Mouse (Mus musculus): ENCODE measurements around the gene St3gal6. TPM values are rescaled to one million over a fixed set of nuclear protein-coding genes. Genes with fewer than 3 reads are reported as not detected.

Gene St3gal6
- polyA plus RNA-seq, 1 experiment from 2014 or later: 10.8 TPM

DNA sequence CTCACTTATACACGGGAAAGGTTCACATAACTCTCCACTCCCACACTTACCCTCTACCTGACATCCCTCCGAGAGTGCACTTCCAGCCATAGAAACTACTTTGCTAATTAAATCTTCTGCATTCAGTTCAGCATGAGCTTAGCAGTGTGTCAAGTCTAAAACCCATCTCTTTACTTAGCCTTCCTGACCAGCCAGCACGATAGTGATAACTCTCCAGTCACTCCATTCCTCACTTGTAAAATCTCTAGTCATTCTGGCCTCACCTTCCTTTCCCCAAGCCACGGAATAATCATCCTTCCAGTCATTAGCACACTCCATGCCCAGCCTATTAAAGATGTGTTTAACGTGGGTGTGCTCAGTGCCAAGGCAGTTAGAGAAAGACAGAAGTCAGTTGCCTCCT lies 9.7 kb upstream of the St3gal6 start:
- WGBS: 70% methylated on average over 5 of the region's 5 CpGs
- peaks cover 7% of the 10 kb centered on the region for H3K4me1 ChIP-seq
- no peak overlapping the region for H3K27ac ChIP-seq
- no peaks in the 10 kb centered on the region for H3K9me3 ChIP-seq (replicated peaks)
- H3K4me3 ChIP-seq: no peak overlapping the region
- no peaks in the 10 kb centered on the region for H3K27me3 ChIP-seq (ENCODE audit: low read depth, poor library complexity, severe bottlenecking)
- DNase-seq (ENCODE audit: low spot score): no peak
- H3K36me3 ChIP-seq: no peaks in the 10 kb centered on the region

- H3K4me1 ChIP-seq: peaks cover 7% of the 10 kb centered on the region
- no peaks in the 10 kb centered on the region for H3K9me3 ChIP-seq (replicated peaks)
- 86% methylated on average over 2 of the region's 2 CpGs for WGBS
- no peak overlapping the region for H3K4me3 ChIP-seq
- no peaks in the 10 kb centered on the region for H3K27me3 ChIP-seq (ENCODE audit: low read depth, poor library complexity, severe bottlenecking)
- no peaks in the 10 kb centered on the region for H3K36me3 ChIP-seq
- DNase-seq (ENCODE audit: low spot score): no peak
- H3K27ac ChIP-seq: no peak overlapping the region
Measured at GRCm38 (mm10) chr16:58533254-58533653, 9.2 kb upstream of the St3gal6 start.

DNA sequence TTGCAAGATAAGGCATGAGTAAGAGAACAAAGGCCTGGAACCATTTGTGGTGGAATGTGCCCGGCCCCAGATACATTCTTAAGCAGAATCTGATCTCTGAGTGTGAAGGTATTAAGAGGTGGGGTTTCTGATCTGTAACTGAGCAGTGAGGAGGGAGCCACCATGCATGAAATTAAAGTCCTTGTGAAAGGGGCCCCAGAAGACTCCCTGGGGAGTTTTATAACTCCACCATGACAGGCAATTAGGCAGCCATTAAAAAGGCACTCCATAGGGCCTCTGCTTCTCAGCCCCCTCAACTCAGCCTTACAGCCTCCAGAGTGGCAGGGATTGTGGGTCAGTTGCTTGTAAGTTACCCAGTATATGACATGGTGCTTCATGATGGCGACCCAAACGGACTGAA lies 8.5 kb upstream of the St3gal6 start:
- H3K4me1 ChIP-seq: peaks cover 7% of the 10 kb centered on the region
- no peaks in the 10 kb centered on the region for H3K36me3 ChIP-seq
- no peak overlapping the region for H3K27ac ChIP-seq
- no peaks in the 10 kb centered on the region for H3K27me3 ChIP-seq (ENCODE audit: low read depth, poor library complexity, severe bottlenecking)
- no peak for DNase-seq (ENCODE audit: low spot score)
- 54% methylated on average over 3 of the region's 3 CpGs for WGBS
- no peak overlapping the region for H3K4me3 ChIP-seq
- no peaks in the 10 kb centered on the region for H3K9me3 ChIP-seq (replicated peaks)

GRCm38 (mm10) chr16:58527817-58528216 lies 3.8 kb upstream of the St3gal6 start:
- no peak for DNase-seq (ENCODE audit: low spot score)
- Histone ChIP-seq H3K4me1 (peaks cover 10% of the 10 kb centered on the region), H3K36me3 (no peaks in the 10 kb centered on the region), H3K27ac (no peak overlapping the region), H3K27me3 (ENCODE audit: low read depth, poor library complexity, severe bottlenecking) (no peaks in the 10 kb centered on the region), H3K9me3 (replicated peaks) (0 out of 2 replicates have a peak, but pooled peaks cover 5% of the 10 kb centered on the region), H3K4me3 (no peak overlapping the region)
- WGBS: 73% methylated on average over 5 of the region's 5 CpGs

GRCm38 (mm10) chr16:58526729-58527128 lies 2.7 kb upstream of the St3gal6 start:
- DNase-seq (ENCODE audit: low spot score): no peak
- Histone ChIP-seq H3K36me3 (no peaks in the 10 kb centered on the region), H3K27ac (no peak overlapping the region), H3K4me1 (peaks cover 13% of the 10 kb centered on the region), H3K4me3 (no peak overlapping the region), H3K27me3 (ENCODE audit: low read depth, poor library complexity, severe bottlenecking) (no peaks in the 10 kb centered on the region), H3K9me3 (replicated peaks) (0 out of 2 replicates have a peak, but pooled peaks cover 5% of the 10 kb centered on the region)
- WGBS: 89% methylated on average over 6 of the region's 6 CpGs

DNA sequence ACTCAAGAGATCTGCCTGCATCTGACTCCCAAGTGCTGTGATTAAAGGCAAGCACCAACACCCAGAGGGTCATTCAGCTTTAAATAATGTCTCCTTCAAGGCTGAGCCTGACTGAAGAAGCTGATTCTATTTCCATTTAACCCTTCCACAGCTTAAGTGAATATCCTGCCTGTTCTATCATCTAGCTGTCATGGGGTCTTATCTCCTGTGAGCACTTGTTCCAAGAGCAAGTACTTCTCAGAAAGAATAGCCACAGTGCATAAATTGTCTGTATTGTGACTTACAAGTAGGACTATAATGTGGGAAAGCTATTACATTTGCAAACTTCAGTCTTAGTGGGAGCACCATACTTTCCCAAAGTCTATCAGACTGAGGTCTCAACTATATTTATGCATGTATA lies 1.8 kb upstream of the St3gal6 start:
- Histone ChIP-seq H3K4me1 (peaks cover 13% of the 10 kb centered on the region), H3K27me3 (ENCODE audit: low read depth, poor library complexity, severe bottlenecking) (no peaks in the 10 kb centered on the region)

DNA sequence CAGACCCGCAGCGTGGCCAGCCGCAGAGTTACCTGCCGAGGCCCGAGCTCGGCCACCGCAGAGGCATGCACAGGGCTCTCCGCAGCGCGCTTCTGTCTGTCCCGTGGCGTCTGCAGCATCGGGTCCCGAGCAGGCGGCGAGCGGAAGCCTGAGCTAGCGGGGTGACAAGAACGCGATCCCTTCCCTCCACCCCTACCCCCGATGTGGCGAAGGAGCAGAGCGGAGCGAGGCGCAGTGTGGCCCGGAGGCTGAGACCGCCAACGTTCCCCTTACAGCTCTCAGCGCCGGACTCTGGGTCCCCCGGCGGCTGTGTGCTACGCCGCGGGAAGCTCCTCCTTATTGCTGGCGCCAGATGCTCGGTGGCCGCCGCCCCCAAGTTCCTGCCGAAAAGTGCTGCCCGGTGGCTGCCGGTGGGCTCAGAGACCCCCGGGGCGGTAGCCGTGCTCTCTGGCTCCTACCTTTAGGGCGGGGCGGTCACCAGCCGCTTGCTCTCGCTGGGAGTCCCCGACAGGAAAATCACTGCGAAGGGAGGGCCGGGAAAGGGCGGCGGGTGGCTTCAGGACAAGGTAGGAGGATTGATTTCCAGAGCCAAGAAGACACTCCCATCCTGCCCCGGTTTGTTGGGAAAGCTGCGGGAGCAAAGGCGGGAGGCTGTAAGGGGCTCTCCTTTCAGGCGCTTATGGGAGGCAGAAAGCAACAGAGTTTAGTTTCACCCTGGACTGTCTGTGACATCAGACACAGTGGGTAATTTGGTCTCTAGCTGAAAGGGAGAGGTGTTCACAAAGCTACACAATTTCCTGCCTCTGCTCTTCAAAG lies 791 bp downstream of the St3gal6 start:
- peak overlapping the region; percentile 93 for H3K27ac ChIP-seq
- peaks cover 24% of the 10 kb centered on the region for H3K4me1 ChIP-seq
- DNase-seq (ENCODE audit: low spot score): peak; percentile 81
- H3K36me3 ChIP-seq: no peaks in the 10 kb centered on the region
- 0 out of 2 replicates have a peak, but pooled peaks cover 5% of the 10 kb centered on the region for H3K9me3 ChIP-seq (replicated peaks)
- H3K4me3 ChIP-seq: peak overlapping the region; percentile 83
- under 1% methylated on average over 57 of the region's 58 CpGs for WGBS
- H3K27me3 ChIP-seq (ENCODE audit: low read depth, poor library complexity, severe bottlenecking): no peaks in the 10 kb centered on the region

More for the DNA sequence above, 1.8 kb upstream of the St3gal6 start:
- Histone ChIP-seq H3K27ac (no peak overlapping the region), H3K36me3 (no peaks in the 10 kb centered on the region), H3K9me3 (replicated peaks) (0 out of 2 replicates have a peak, but pooled peaks cover 5% of the 10 kb centered on the region), H3K4me3 (no peak overlapping the region)
- no peak for DNase-seq (ENCODE audit: low spot score)

DNA sequence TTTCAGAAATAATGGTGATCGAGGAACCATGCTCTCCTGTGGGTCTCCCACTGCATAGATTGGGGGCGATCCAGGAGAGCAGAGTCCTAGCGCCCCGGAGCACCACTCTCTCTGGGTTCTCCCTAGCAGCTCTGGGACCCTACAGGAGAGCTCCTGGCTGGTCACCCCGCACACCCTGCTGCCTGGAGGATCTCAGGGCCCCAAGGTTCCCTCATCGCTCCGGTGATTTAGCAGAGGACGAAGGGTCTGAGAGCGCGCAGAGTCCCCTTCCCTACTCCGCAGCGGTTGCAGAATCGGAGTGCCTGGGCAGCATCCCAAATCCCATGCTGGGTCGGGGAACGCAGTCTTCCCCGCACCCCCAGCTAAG lies 1.4 kb downstream of the St3gal6 start:
- 0 out of 2 replicates have a peak, but pooled peaks cover 5% of the 10 kb centered on the region for H3K9me3 ChIP-seq (replicated peaks)
- no peak for DNase-seq (ENCODE audit: low spot score)
- peaks cover 24% of the 10 kb centered on the region for H3K4me1 ChIP-seq
- H3K27ac ChIP-seq: peak overlapping the region; percentile 93
- H3K36me3 ChIP-seq: no peaks in the 10 kb centered on the region
- peak overlapping the region; percentile 83 for H3K4me3 ChIP-seq
- WGBS: 1% methylated on average over 16 of the region's 16 CpGs
- H3K27me3 ChIP-seq (ENCODE audit: low read depth, poor library complexity, severe bottlenecking): no peaks in the 10 kb centered on the region

- 38% methylated on average over 7 of the region's 7 CpGs for WGBS
- Histone ChIP-seq H3K27me3 (ENCODE audit: low read depth, poor library complexity, severe bottlenecking) (no peaks in the 10 kb centered on the region), H3K4me3 (peak overlapping the region; percentile 83), H3K9me3 (replicated peaks) (0 out of 2 replicates have a peak, but pooled peaks cover 5% of the 10 kb centered on the region), H3K27ac (peak overlapping the region; percentile 93; the same call in 1 of the 2 replicates), H3K36me3 (no peaks in the 10 kb centered on the region), H3K4me1 (peaks cover 24% of the 10 kb centered on the region)
- DNase-seq (ENCODE audit: low spot score): no peak
Measured at GRCm38 (mm10) chr16:58521900-58522299, 2.1 kb downstream of the St3gal6 start.

GRCm38 (mm10) chr16:58521182-58521581 lies 2.9 kb downstream of the St3gal6 start:
- Histone ChIP-seq H3K4me1 (peaks cover 24% of the 10 kb centered on the region), H3K27ac (no peak overlapping the region), H3K27me3 (ENCODE audit: low read depth, poor library complexity, severe bottlenecking) (no peaks in the 10 kb centered on the region), H3K9me3 (replicated peaks) (0 out of 2 replicates have a peak, but pooled peaks cover 5% of the 10 kb centered on the region), H3K4me3 (no peak overlapping the region), H3K36me3 (no peaks in the 10 kb centered on the region)
- 75% methylated on average over 4 of the region's 4 CpGs for WGBS
- DNase-seq (ENCODE audit: low spot score): no peak

- H3K4me3 ChIP-seq: no peak overlapping the region
- H3K4me1 ChIP-seq: peaks cover 24% of the 10 kb centered on the region
- 0 out of 2 replicates have a peak, but pooled peaks cover 5% of the 10 kb centered on the region for H3K9me3 ChIP-seq (replicated peaks)
- H3K36me3 ChIP-seq: no peaks in the 10 kb centered on the region
- 84% methylated on average over 6 of the region's 6 CpGs for WGBS
- H3K27me3 ChIP-seq (ENCODE audit: low read depth, poor library complexity, severe bottlenecking): no peaks in the 10 kb centered on the region
- no peak for DNase-seq (ENCODE audit: low spot score)
- no peak overlapping the region for H3K27ac ChIP-seq
Measured at GRCm38 (mm10) chr16:58520457-58520856, 3.6 kb downstream of the St3gal6 start.

- 0 out of 2 replicates have a peak, but pooled peaks cover 2% of the 10 kb centered on the region for H3K9me3 ChIP-seq (replicated peaks)
- H3K4me1 ChIP-seq: peaks cover 24% of the 10 kb centered on the region
- no peak for DNase-seq (ENCODE audit: low spot score)
- no peak overlapping the region; the same call in 1 of the 2 replicates for H3K27ac ChIP-seq
- H3K36me3 ChIP-seq: no peaks in the 10 kb centered on the region
- 77% methylated on average over 11 of the region's 11 CpGs for WGBS
- H3K27me3 ChIP-seq (ENCODE audit: low read depth, poor library complexity, severe bottlenecking): no peaks in the 10 kb centered on the region
- H3K4me3 ChIP-seq: no peak overlapping the region
Measured at GRCm38 (mm10) chr16:58519650-58520073, 4.4 kb downstream of the St3gal6 start.

GRCm38 (mm10) chr16:58516960-58517798 lies 6.9 kb downstream of the St3gal6 start:
- Histone ChIP-seq H3K4me3 (no peak overlapping the region), H3K27me3 (ENCODE audit: low read depth, poor library complexity, severe bottlenecking) (no peaks in the 10 kb centered on the region), H3K4me1 (peaks cover 37% of the 10 kb centered on the region), H3K9me3 (replicated peaks) (no peaks in the 10 kb centered on the region), H3K36me3 (no peaks in the 10 kb centered on the region), H3K27ac (no peak overlapping the region)
- WGBS: 91% methylated on average over 7 of the region's 7 CpGs
- no peak for DNase-seq (ENCODE audit: low spot score)

Data from limb, embryonic 10.5 days (tissue).